8 mouse cellular contexts compared by ENCODE assay signal in the genomic region with DNA sequence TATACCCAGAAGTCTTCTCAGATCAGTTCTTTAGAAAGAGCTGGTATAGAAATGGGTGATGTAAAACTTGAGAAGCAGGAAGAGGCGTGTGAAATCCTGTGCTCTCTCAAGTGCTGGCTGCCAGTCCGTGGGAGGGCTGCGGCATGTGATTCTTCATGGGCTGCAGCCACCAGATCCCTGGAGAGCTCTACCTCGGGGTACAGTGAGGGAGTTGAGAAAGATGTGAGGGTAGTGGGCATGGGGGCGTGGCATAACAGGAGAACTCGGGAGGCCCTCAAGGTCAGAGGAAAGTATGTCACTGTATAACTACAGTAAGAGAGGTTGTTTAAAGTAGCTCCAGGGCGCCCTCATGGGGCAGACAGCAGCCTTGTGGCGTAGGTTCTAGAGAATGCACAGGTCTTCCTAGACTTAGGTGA. TPM values are rescaled to one million over a fixed set of nuclear protein-coding genes. Genes with fewer than 3 reads are reported as not detected.
DNase-seq lines count a peak whose midpoint lies in the region; ATAC-seq lines count a peak whose summit lies in the region.

No protein-coding gene starts in this region.

- H3K4me2 ChIP-seq in heart, embryonic 11.5 days, result peak overlapping the region; percentile 45

- peak; percentile 32 for ATAC-seq in activated CD4-positive, CD25-positive, alpha-beta regulatory T cell, adult 4 months
- ATAC-seq in heart, embryonic 11.5 days (replicated peaks; ENCODE audit: insufficient number of reproducible peaks, low FRiP score, low TSS enrichment), result no peak

- DNase-seq in cerebellum, postnatal 14 days, result peak; percentile 46 to 66
- no peak for DNase-seq in cerebellum, adult 9-10 months
- peak; percentile 56 for DNase-seq in 3134 (ENCODE audit: extremely low read depth, insufficient read length, low spot score)
- DNase-seq in kidney, postnatal 4 days, result peak; percentile 72 to 75
- DNase-seq in lung, postnatal 14 days, result peak; percentile 67
- peak; percentile 77 for DNase-seq in splenic B cell, adult 2 months (ENCODE audit: low read depth, low spot score)

- no peaks in the 10 kb centered on the region for H3K9me3 ChIP-seq in heart, embryonic 11.5 days (replicated peaks; ENCODE audit: control insufficient read depth, low read length)

- no peaks in the 10 kb centered on the region for H3K36me3 ChIP-seq in heart, embryonic 11.5 days (ENCODE audit: control insufficient read depth, insufficient read depth, low read length)
- H3K36me3 ChIP-seq in splenic B cell, adult 2 months (ENCODE audit: control insufficient read depth, insufficient read depth, low read length, poor library complexity, severe bottlenecking), result peaks cover 26% of the 10 kb centered on the region

- H3K4me3 ChIP-seq in heart, embryonic 11.5 days (ENCODE audit: low read depth, low read length), result no peak overlapping the region

- peaks cover 5% of the 10 kb centered on the region; the same call in 1 of the 2 replicates for H3K4me1 ChIP-seq in heart, embryonic 11.5 days (ENCODE audit: control insufficient read depth, insufficient read depth, low read length)

- no peaks in the 10 kb centered on the region for H3K27me3 ChIP-seq in heart, embryonic 11.5 days (ENCODE audit: control insufficient read depth, insufficient read depth, low read length)
- no peaks in the 10 kb centered on the region for H3K27me3 ChIP-seq in splenic B cell, adult 2 months (ENCODE audit: control insufficient read depth, insufficient read depth, low read length, poor library complexity, severe bottlenecking)

- WGBS in heart, embryonic 11.5 days (ENCODE audit: insufficient replicate concordance), result 26% methylated on average over 8 of the region's 8 CpGs

- H3K9ac ChIP-seq in heart, embryonic 11.5 days (ENCODE audit: low read depth, low read length), result no peak overlapping the region; the same call in 1 of the 2 replicates

- no peak overlapping the region for H3K27ac ChIP-seq in heart, embryonic 11.5 days (ENCODE audit: low read depth, low read length)

RNA-seq across cellular contexts. Expression of a gene that starts 10.4 kb away (rescaled TPM):
- under 1 TPM; 0.13 to 0.22 TPM for polyA plus RNA-seq in activated CD4-positive, CD25-positive, alpha-beta regulatory T cell, adult 4 months (2017; shearing (Covaris generic))
- polyA plus RNA-seq in heart, embryonic 11.5 days (2014; fragmentation: Nextera tagmentation; extraction: Ambion mirVana), result 0.04 and 0.09 TPM in 2 replicates

RNA-seq across cellular contexts. Expression of a gene that starts 20.2 kb away (rescaled TPM):
- 10 to 100 TPM; 19.0 to 22.5 TPM for polyA plus RNA-seq in activated CD4-positive, CD25-positive, alpha-beta regulatory T cell, adult 4 months (2017; shearing (Covaris generic))
- 1.9 and 4.2 TPM in 2 replicates for polyA plus RNA-seq in heart, embryonic 11.5 days (2014; fragmentation: Nextera tagmentation; extraction: Ambion mirVana)

RNA-seq across cellular contexts. Expression of a gene that starts 47.9 kb away (rescaled TPM):
- polyA plus RNA-seq in activated CD4-positive, CD25-positive, alpha-beta regulatory T cell, adult 4 months (2017; shearing (Covaris generic)), result 10 to 100 TPM; 30.0 to 32.7 TPM
- 13.2 and 17.5 TPM in 2 replicates for polyA plus RNA-seq in heart, embryonic 11.5 days (2014; fragmentation: Nextera tagmentation; extraction: Ambion mirVana)
